Mouse (Mus musculus) urinary bladder, postnatal 4 days (tissue): ENCODE measurements at regions not wholly inside any gene's neighbourhood (a gene's known extent, or its start where the extent isn't known, plus 50 kb on each side); places are given as distances from the start of the nearest gene placed in this dataset.

Source experiments
- DNase-seq, 2 experiments: peaks; one replicate each; pipeline ENCODE4 v3.0.0; 2021 to 2022; ENCODE audit warnings: low spot score in 2 of 2

GRCm38 (mm10) chr4:152935484-152935883 is 457.8 kb upstream of the Kcnab2 start:
- no peak for DNase-seq

- no peak for DNase-seq
Measured at GRCm38 (mm10) chr4:152928422-152928985, 450.8 kb upstream of the Kcnab2 start.

DNA sequence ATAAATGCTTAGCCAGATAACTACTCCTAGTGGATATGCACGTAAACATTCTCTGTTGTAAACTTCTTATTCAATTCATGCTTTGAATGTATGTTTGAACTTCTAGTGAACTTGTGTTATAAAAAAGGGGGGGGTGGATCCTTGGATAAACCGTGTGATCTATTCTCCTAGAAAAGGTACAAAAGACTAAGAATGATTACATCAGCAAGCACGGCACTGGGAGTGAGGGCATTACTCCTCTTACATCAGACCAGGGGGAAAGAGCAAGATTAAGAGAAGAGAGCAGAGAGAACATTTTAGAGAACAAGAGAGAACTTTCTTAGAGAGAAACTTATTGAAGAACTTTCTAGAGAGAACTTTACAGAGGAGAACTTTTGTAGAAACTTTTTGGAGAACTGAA is 442.6 kb upstream of the Kcnab2 start:
- no peak for DNase-seq

DNA sequence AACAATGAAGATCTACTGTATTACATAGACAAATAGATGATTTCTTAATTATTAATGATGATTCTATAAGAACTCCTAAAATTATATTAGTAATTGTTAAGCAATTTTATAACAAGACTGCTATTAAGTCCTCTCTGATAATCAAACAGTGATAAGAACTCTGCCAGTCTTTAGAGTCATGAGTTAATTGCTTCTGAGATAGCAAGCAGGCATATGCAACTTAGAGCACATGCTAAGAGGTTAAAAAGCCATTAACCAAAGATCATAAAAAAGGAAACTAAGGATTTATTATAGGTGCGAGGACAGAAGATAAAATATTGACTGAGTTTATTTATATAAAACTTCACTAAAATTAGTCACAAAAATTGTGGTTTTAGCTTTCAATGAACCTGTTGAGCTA is 442.2 kb upstream of the Kcnab2 start:
- DNase-seq, result no peak

GRCm38 (mm10) chr4:152916576-152916975 is 438.9 kb upstream of the Kcnab2 start:
- no peak for DNase-seq

DNA sequence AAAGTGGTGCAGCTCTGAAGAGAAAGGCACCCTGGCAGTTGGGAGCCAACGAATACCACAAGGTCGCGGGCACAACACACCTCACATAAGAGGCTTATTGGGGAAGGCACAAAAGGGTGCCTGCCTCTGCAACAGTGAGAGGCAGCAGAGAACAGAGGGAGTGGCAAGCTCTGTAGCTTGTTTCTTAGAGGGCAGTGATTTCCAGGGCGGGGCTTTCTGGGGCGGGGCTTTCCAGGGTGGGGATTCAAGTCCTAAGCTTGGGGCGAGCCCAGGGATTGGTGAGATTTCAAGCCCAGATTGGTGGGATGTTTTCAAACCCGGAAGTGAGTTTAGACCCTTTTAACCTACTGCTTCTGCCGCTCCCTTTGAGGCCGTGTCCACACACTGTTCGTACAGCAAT is 435.8 kb upstream of the Kcnab2 start:
- no peak for DNase-seq

- no peak for DNase-seq
Measured at GRCm38 (mm10) chr4:152912846-152913245, 435.2 kb upstream of the Kcnab2 start.

DNA sequence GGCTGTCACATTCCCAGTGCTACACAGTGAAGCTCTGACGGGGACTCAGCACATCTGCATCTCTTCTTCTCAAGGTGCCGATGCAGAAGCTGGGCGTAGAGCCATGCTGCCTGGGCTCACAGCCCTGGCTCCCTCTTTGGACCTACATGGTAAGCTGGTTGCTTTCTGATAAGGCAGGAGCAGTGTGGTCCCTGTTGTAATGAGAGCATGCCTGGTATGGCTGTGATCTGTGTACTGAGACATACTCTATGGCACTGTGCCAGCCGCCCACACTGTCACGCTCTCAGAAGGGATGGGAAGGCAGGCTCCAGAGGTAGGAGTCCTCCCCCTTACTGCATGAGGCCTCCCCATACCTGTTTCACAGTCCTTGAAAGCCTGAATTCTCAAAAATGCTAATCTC is 430.6 kb upstream of the Kcnab2 start:
- DNase-seq, result no peak

GRCm38 (mm10) chr4:152902851-152903250 is 425.2 kb upstream of the Kcnab2 start:
- DNase-seq, result no peak

DNA sequence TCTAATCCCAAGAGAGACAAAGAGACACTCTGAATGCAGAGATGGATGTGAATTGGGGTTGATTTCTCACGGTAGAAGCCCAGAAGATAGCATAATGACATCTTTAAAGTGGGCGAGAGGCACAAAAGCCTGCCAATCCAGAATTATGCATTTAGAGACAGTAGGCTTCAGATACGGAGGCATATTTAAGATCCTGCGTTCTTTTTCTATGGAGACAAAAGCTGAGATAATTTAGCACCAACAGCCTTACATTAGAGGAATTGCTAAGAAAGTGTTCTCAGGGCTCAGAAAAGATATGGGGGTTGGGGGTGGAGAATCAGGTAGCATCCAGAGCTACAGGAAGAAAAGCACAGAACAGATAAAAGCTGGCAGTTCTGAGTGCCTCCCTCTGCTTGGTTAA is 422.4 kb upstream of the Kcnab2 start:
- no peak for DNase-seq

- DNase-seq, result no peak
Measured at GRCm38 (mm10) chr4:152895076-152895475, 417.4 kb upstream of the Kcnab2 start.

- DNase-seq, result no peak
Measured at GRCm38 (mm10) chr4:152892997-152893396, 415.3 kb upstream of the Kcnab2 start.

DNA sequence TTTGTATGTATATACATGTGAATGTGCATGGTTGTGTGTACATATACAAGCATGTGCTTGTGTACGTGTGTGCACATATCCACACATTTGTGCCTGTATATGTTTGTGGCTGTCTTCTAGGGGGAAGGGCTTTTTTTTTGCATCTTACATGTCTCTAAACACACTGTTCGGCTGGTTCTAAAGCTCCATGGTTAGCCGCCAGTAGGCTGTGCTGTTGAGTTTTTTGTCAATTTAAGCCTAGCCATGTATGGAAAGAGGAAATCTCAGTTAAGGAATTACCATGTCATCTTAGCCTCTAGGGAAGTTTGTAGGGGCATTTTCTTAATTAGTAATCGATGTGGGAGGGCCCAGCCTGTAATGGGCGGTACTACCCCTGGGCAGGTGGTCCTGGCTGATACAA is 411.5 kb upstream of the Kcnab2 start:
- DNase-seq, result no peak

GRCm38 (mm10) chr4:152888306-152888705 is 410.6 kb upstream of the Kcnab2 start:
- DNase-seq, result no peak

DNA sequence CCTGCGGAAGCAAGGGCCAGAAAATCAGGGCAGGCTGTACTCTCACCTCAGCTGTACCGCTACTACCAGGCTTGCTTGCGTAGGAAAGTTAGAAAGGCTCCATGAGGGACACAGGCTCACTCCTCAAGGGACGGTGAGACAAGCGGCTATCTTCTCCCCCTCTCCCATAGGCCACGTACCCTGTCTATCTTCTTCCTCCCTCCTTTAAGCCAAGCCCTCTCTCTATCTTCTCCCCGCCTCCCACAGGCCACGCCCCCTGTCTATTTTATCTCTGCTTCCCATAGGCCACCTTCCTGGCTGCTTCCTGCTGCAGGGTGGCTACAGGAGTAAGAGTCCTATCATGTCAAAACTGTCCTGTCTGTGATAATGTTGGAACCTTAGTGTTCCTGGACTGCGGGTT is 409.1 kb upstream of the Kcnab2 start:
- no peak for DNase-seq

GRCm38 (mm10) chr4:152881433-152881930 is 403.8 kb upstream of the Kcnab2 start:
- DNase-seq, result no peak

DNA sequence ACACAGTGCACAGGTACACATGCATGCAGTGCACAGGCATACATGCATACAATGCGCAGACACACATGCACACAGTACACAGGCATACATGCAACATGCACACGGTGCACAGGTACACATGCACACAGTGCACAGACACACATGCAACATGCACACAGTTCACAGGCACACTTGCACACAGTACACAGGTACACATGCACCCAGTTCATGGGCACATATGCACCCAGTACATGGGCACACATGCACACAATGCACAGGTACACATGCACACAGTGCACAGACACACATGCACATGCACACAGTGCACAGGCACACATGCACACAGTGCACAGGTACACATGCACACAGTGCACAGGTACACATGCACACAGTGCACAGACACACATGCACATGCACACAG is 402.7 kb upstream of the Kcnab2 start:
- DNase-seq, result no peak

DNA sequence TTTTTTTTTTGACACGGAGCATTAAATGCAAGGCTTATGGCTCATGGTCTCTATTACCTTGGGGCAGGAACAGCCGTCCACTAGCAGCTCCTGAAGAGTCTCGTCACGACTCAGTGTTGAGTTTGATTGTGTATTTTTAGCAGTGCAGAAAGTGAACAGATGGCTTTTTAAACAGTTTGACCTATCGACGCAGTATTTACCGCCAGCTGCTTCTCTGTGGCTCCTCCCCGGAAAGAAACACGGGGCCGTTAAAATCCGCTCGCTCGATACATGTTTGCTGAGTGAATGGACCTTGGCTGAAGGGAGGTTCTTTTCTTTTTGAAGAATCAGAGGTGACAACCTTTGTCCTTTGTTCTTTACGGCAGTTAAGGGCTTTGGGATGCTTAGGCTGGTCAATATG is 401.3 kb upstream of the Kcnab2 start:
- DNase-seq, result no peak

- no peak for DNase-seq
Measured at GRCm38 (mm10) chr4:152878401-152878800, 400.7 kb upstream of the Kcnab2 start.

GRCm38 (mm10) chr4:152870046-152870445 is 392.4 kb upstream of the Kcnab2 start:
- DNase-seq, result no peak

- no peak for DNase-seq
Measured at GRCm38 (mm10) chr4:152865894-152866293, 388.2 kb upstream of the Kcnab2 start.

DNA sequence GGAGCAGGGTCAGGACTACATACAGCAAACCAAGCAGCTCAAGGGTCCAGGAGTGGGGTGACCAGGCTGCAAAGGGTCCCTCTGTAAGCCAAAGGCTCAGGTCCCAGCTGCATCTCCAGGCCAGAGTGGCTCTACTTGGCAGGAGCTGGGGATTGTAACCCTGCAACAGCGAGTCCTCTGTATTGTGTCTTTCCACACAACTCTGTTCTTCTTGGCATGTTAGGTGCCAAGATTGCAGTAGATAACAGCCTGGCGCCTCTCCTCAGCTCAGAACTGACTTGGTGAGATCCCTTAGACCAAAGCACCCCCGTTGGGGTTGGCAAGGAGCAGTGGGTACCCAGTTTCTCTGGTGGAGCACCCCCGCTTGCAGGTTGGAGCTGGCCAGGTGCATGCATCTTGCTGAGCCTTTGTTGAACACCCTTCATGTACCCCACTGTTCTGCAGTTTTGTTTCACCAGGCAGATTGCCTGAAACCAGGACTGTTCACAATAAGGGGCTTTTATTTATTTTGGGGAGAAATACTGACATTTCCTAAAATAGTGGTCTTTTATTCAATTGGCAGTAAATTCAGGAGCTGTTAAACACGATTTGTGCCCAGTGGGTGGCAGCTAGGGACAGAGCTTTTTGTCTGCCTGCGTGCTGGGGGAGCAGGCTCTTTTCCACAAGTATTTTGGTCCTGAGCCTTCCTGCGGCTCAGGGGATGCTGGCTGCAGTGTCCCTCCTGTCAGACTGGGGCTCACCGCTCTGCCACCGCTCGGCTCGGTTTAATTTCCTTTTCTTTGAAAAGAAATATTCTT is 385.3 kb upstream of the Kcnab2 start:
- no peak for DNase-seq

- DNase-seq, result no peak
Measured at GRCm38 (mm10) chr4:152859161-152859560, 381.5 kb upstream of the Kcnab2 start.
